Mouse (Mus musculus): ENCODE measurements around the gene Kazald1. TPM values are rescaled to one million over a fixed set of nuclear protein-coding genes. Genes with fewer than 3 reads are reported as not detected.
A peak's percentile ranks its signal among the peaks of the same experiment; 100 is the strongest.

Gene Kazald1
- total and polyA plus RNA-seq, 3 experiments: 0.27 to 1.2 (median 0.44) TPM

DNA sequence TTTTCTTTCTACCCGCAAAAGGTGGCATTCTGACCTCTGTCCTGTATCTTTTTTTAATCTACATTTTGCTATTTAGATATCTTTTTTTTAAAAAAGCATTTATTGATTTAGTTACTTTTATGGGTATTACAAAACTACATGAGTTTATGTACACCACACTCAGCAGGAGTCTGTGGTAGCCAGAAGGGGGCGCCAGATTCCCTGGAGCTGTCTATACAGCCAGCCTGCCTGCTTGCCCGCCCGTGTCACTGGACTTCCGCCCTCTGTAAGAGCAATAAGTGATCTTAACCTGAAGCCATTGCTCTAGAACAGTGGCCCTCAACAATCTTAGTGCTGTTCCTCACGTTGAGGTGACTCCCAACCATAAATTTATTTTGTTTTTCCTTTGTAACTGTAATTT lies 37.4 kb downstream of the Kazald1 start:
- H3K4me2 ChIP-seq (ENCODE audit: insufficient read depth, low read depth, poor library complexity, severe bottlenecking): no peak overlapping the region
- no peaks in the 10 kb centered on the region for H3K36me3 ChIP-seq (replicated peaks in 1 of 2; ENCODE audit: control insufficient read depth in 1 of 2, insufficient read depth in 1 of 2, low read length in 1 of 2)
- H3K9me3 ChIP-seq (replicated peaks; ENCODE audit: low read length): peaks cover 2% of the 10 kb centered on the region
- no peak for DNase-seq (ENCODE audit: extremely low read depth)
- no peak overlapping the region for H3K4me3 ChIP-seq (replicated peaks in 1 of 3; ENCODE audit: low read depth in 2 of 3, low read length in 2 of 3, poor library complexity in 1 of 3)
- dilution Hi-C loops (cut with MboI; ENCODE audit: extremely low pct_ligation_motif_present, extremely low pct_unique_long_range_greater_than_20kb, low sequenced_read_pairs) (no loop called here), in situ Hi-C loops (cut with MboI; ENCODE audit: low pct_ligation_motif_present, low pct_unique_long_range_greater_than_20kb, low sequenced_read_pairs) (no loop called here)
- H3K4me1 ChIP-seq (ENCODE audit: control insufficient read depth in 1 of 2, insufficient read depth in 2 of 2): no peaks in the 10 kb centered on the region
- H3K27ac ChIP-seq (ENCODE audit: insufficient read depth, low read depth): no peak overlapping the region
- H3K9ac ChIP-seq (ENCODE audit: insufficient read depth, low read depth): no peak overlapping the region
- H3K79me2 ChIP-seq (replicated peaks; ENCODE audit: control insufficient read depth, extremely low read depth, insufficient read depth, poor library complexity, severe bottlenecking): no peaks in the 10 kb centered on the region
- peaks cover 72% of the 10 kb centered on the region for H3K27me3 ChIP-seq (replicated peaks)
- TF ChIP-seq CTCF (conservative IDR thresholded peaks at IDR 0.05 in 1 of 2, IDR thresholded peaks at IDR 0.05 in 1 of 2; ENCODE audit: low read depth in 2 of 2, low read length in 2 of 2) (peak in 1 of 2 experiments; percentile 19; a peak in 1 of 4 replicates), POLR2AphosphoS2 (IDR thresholded peaks at IDR 0.05; ENCODE audit: low read depth, low read length) (no peak), POLR2A (IDR thresholded peaks at IDR 0.05; ENCODE audit: low read depth, low read length) (no peak)

DNA sequence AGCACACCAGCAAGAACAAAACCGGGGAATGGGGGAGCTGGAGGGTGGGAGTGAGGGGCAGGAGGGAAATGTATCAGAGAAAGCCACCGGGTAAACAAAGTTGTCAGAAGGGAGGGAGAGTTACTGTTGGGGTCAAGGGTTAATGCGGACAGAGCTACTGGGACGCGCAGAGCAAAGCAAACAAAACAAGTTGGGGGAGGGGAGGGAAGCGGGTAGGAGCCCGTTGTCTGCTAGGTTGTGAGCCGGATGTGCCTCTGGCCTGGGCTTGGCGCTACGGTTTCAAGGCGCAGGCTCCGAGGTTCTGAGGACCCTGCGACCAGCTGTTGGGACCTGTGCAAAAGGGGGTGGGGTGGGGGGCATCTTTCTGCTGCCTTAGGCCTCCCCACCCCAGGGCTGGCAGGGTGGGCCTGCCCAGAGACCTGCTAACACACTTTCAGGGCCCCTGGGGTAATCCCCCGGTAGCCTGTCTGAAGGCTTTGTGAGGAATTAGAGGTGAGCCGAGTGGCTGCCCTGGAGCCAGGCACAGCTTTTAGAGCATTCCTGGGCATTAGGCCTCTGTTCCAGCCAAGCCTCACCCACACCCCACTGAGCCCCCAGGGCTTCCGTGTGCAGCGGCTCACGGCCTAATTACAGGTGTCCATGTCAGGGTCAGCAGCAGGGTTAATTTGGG lies 38.9 kb downstream of the Kazald1 start:
- H3K4me3 ChIP-seq (replicated peaks in 1 of 3; ENCODE audit: low read depth in 2 of 3, low read length in 2 of 3, poor library complexity in 1 of 3): no peak overlapping the region
- peaks cover 2% of the 10 kb centered on the region for H3K9me3 ChIP-seq (replicated peaks; ENCODE audit: low read length)
- dilution Hi-C loops (cut with MboI; ENCODE audit: extremely low pct_ligation_motif_present, extremely low pct_unique_long_range_greater_than_20kb, low sequenced_read_pairs) (no loop called here), in situ Hi-C loops (cut with MboI; ENCODE audit: low pct_ligation_motif_present, low pct_unique_long_range_greater_than_20kb, low sequenced_read_pairs) (no loop called here)
- peaks cover 76% of the 10 kb centered on the region for H3K27me3 ChIP-seq (replicated peaks)
- no peak overlapping the region for H3K4me2 ChIP-seq (ENCODE audit: insufficient read depth, low read depth, poor library complexity, severe bottlenecking)
- H3K9ac ChIP-seq (ENCODE audit: insufficient read depth, low read depth): no peak overlapping the region
- H3K79me2 ChIP-seq (replicated peaks; ENCODE audit: control insufficient read depth, extremely low read depth, insufficient read depth, poor library complexity, severe bottlenecking): no peaks in the 10 kb centered on the region
- no peaks in the 10 kb centered on the region for H3K36me3 ChIP-seq (replicated peaks in 1 of 2; ENCODE audit: control insufficient read depth in 1 of 2, insufficient read depth in 1 of 2, low read length in 1 of 2)
- H3K4me1 ChIP-seq (ENCODE audit: control insufficient read depth in 1 of 2, insufficient read depth in 2 of 2): no peaks in the 10 kb centered on the region
- DNase-seq (ENCODE audit: extremely low read depth): no peak
- no peak overlapping the region for H3K27ac ChIP-seq (ENCODE audit: insufficient read depth, low read depth)
- no peak for TF ChIP-seq KAT2A (IDR thresholded peaks at IDR 0.05; ENCODE audit: insufficient replicate concordance, low read length)
- TF ChIP-seq MAFK (IDR thresholded peaks at IDR 0.05; ENCODE audit: insufficient replicate concordance, low read length): no peak
- no peak for TF ChIP-seq CHD1 (IDR thresholded peaks at IDR 0.05; ENCODE audit: low read depth, low read length)
- no peak for TF ChIP-seq BHLHE40 (IDR thresholded peaks at IDR 0.05; ENCODE audit: low read depth, low read length)
- TF ChIP-seq TCF12 (IDR thresholded peaks at IDR 0.05; ENCODE audit: low read depth, low read length): no peak
- TF ChIP-seq ETS1 (conservative IDR thresholded peaks at IDR 0.05; ENCODE audit: low read depth, low read length): no peak
- TF ChIP-seq E2F4 (IDR thresholded peaks at IDR 0.05; ENCODE audit: insufficient replicate concordance, low read depth, low read length): no peak
- TF ChIP-seq UBTF (IDR thresholded peaks at IDR 0.05; ENCODE audit: low read depth, low read length): no peak
- TF ChIP-seq USF1 (IDR thresholded peaks at IDR 0.05; ENCODE audit: low read depth, low read length): no peak

DNA sequence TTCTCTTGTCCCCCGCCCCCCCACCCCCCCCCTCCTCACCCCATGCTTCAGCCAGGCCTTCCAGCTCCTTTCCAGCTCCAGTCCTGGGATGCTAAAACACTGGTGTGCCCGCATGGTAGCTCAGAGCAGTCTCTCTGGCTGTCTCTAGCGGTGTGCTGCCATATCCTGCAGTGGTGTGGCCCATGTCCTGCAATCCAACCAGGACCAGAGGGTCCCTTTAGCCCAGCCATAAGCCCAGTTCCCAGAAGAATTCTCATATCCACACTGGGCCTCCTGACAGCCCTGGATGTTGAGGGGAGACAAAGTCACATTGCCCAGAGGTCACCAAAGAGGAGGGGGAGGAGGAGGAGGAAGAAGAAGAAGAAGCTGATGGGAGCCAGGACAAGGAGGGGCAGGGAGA lies 39.7 kb downstream of the Kazald1 start:
- DNase-seq (ENCODE audit: extremely low read depth): no peak
- TF ChIP-seq CHD2 (IDR thresholded peaks at IDR 0.05; ENCODE audit: low read length): no peak
- no peak for TF ChIP-seq HCFC1 (IDR thresholded peaks at IDR 0.05; ENCODE audit: low read depth, low read length)
- no peak for TF ChIP-seq NELFE (IDR thresholded peaks at IDR 0.05; ENCODE audit: low read depth, low read length)
- no peak for TF ChIP-seq GABPA (IDR thresholded peaks at IDR 0.05; ENCODE audit: insufficient replicate concordance, low read depth, low read length)
- TF ChIP-seq TBP (conservative IDR thresholded peaks at IDR 0.05; ENCODE audit: low read depth, low read length): no peak
- no peak for TF ChIP-seq IRF4 (IDR thresholded peaks at IDR 0.05; ENCODE audit: low read depth, low read length)
- no peak for TF ChIP-seq ETS1 (conservative IDR thresholded peaks at IDR 0.05; ENCODE audit: low read depth, low read length)
- TF ChIP-seq TCF12 (IDR thresholded peaks at IDR 0.05; ENCODE audit: low read depth, low read length): no peak
- no peak overlapping the region for H3K27ac ChIP-seq (ENCODE audit: insufficient read depth, low read depth)
- H3K79me2 ChIP-seq (replicated peaks; ENCODE audit: control insufficient read depth, extremely low read depth, insufficient read depth, poor library complexity, severe bottlenecking): no peaks in the 10 kb centered on the region
- peaks cover 75% of the 10 kb centered on the region for H3K27me3 ChIP-seq (replicated peaks)
- no peak overlapping the region for H3K4me3 ChIP-seq (replicated peaks in 1 of 3; ENCODE audit: low read depth in 2 of 3, low read length in 2 of 3, poor library complexity in 1 of 3)
- peaks cover 2% of the 10 kb centered on the region for H3K9me3 ChIP-seq (replicated peaks; ENCODE audit: low read length)
- no peaks in the 10 kb centered on the region for H3K36me3 ChIP-seq (replicated peaks in 1 of 2; ENCODE audit: control insufficient read depth in 1 of 2, insufficient read depth in 1 of 2, low read length in 1 of 2)
- in situ Hi-C loops (cut with MboI; ENCODE audit: low pct_ligation_motif_present, low pct_unique_long_range_greater_than_20kb, low sequenced_read_pairs): no loop called here
- H3K4me2 ChIP-seq (ENCODE audit: insufficient read depth, low read depth, poor library complexity, severe bottlenecking): no peak overlapping the region
- dilution Hi-C loops (cut with MboI; ENCODE audit: extremely low pct_ligation_motif_present, extremely low pct_unique_long_range_greater_than_20kb, low sequenced_read_pairs): no loop called here
- H3K9ac ChIP-seq (ENCODE audit: insufficient read depth, low read depth): no peak overlapping the region
- H3K4me1 ChIP-seq (ENCODE audit: control insufficient read depth in 1 of 2, insufficient read depth in 2 of 2): no peaks in the 10 kb centered on the region

All from CH12.LX (cell line).